Mouse (Mus musculus): ENCODE data around the gene Ifne. TPM values are rescaled to one million over a fixed set of nuclear protein-coding genes. Genes with fewer than 3 reads are reported as not detected.
"Not testable (repeated sequence)": the region's sequence is repeated elsewhere in the genome, so short reads cannot be mapped to it uniquely, and the experiment has no call there.

Ifne gene
- polyA plus RNA-seq, 1 experiment from 2014 or later = not detected

DNA sequence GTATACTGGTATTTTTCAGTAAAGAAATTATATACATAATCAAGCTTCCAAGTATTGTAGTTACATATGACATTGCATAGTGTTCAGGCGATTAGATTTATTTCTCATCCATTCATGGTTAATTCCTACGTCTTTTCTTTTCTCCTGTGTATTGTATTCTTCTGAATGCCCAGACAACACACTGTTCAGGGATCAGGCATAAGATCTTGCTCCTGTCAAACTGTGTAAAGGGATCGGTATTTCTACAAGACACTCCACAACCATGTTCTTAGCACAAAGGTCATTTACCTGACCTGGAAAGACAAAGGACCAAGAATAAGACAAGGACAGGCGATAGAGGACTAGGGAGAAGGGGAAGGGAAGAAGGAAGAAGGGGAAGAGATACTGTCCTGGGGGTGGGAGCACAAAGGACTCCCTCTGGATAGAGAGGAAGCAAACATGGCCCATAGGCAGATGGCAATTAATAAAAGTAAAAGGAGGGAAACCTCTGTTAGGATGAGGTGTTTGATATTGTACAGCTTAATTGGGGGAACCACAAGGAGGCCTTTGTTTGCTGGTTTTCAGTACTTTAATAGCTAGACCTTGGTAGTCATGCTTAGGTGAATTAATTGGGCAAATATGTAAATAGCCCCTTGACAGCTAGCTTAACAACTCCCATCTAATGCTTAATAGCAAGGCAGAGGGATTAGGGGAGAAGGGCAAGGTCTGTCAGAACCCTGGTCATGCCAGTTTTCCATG is 28.8 kb downstream of the Ifne start:
- H3K4me3 ChIP-seq (ENCODE audit: low read depth, low read length) = no peak overlapping the region
- H3K9me3 ChIP-seq (ENCODE audit: control insufficient read depth, low read length) = no peaks in the 10 kb centered on the region
- H3K27ac ChIP-seq (ENCODE audit: low read depth, low read length) = no peak overlapping the region
- 57% methylated on average over 4 of the region's 4 CpGs for WGBS
- ATAC-seq (ENCODE audit: insufficient read depth, low FRiP score, low TSS enrichment) (no peak), DNase-seq (ENCODE audit: low spot score) (no peak)
- no peaks in the 10 kb centered on the region for H3K36me3 ChIP-seq (ENCODE audit: control insufficient read depth, insufficient read depth, low read length)
- H3K4me1 ChIP-seq (ENCODE audit: control insufficient read depth, insufficient read depth, low read length) = no peaks in the 10 kb centered on the region
- no peaks in the 10 kb centered on the region for H3K27me3 ChIP-seq (ENCODE audit: control insufficient read depth, insufficient read depth, low read length)
- no peak overlapping the region for H3K4me2 ChIP-seq (ENCODE audit: low read depth)
- no peak overlapping the region for H3K9ac ChIP-seq (ENCODE audit: low read length)

DNA sequence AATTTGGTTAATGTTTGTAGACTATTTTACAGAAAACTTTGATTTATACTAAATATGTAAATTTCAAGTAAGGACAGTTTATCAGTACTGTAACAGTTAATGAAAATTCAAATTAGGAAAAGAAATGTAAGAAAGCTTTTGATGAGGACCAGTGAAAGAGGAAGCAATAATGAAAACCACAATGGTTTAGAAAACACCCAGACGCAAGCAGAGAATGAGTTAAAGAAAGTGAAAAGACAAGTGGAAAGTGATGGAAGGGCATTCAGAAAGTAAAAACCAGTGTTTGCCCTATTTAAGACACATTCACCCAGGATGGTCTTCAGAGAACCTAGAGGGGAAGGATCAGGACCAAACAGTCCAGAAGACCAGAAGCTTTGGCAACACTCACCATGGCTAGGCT is 30.3 kb downstream of the Ifne start, which contains the start of gene Ifna1:
Ifna1 (plus strand) TSS at position 390 of the 400 bp plus-strand sequence.
- no peak within 1 kb of the TSS for H3K27ac ChIP-seq (ENCODE audit: low read depth, low read length)

GRCm38 (mm10) chr4:88845334-88845733 is 34.7 kb downstream of the Ifne start:
- Histone ChIP-seq H3K27ac (ENCODE audit: low read depth, low read length) (no peak overlapping the region), H3K9me3 (ENCODE audit: control insufficient read depth, low read length) (no peaks in the 10 kb centered on the region), H3K4me1 (ENCODE audit: control insufficient read depth, insufficient read depth, low read length) (no peaks in the 10 kb centered on the region), H3K4me3 (ENCODE audit: low read depth, low read length) (no peak overlapping the region), H3K27me3 (ENCODE audit: control insufficient read depth, insufficient read depth, low read length) (no peaks in the 10 kb centered on the region), H3K9ac (ENCODE audit: low read length) (no peak overlapping the region), H3K4me2 (ENCODE audit: low read depth) (no peak overlapping the region), H3K36me3 (ENCODE audit: control insufficient read depth, insufficient read depth, low read length) (no peaks in the 10 kb centered on the region)
- no peak for ATAC-seq (ENCODE audit: insufficient read depth, low FRiP score, low TSS enrichment)
- DNase-seq (ENCODE audit: low spot score) = no peak
- 56% methylated on average over 2 of the region's 2 CpGs for whole genome bisulfite sequencing

More for the DNA sequence above, 30.3 kb downstream of the Ifne start, which contains the start of gene Ifna1:
- Histone ChIP-seq H3K9me3 (ENCODE audit: control insufficient read depth, low read length) (no peaks in the 10 kb centered on the region), H3K4me2 (ENCODE audit: low read depth) (no peak within 1 kb of the TSS), H3K4me1 (ENCODE audit: control insufficient read depth, insufficient read depth, low read length) (no peaks in the 10 kb centered on the region), H3K27me3 (ENCODE audit: control insufficient read depth, insufficient read depth, low read length) (no peaks in the 10 kb centered on the region), H3K36me3 (ENCODE audit: control insufficient read depth, insufficient read depth, low read length) (no peaks in the 10 kb centered on the region), H3K4me3 (ENCODE audit: low read depth, low read length) (no peak within 1 kb of the TSS), H3K9ac (ENCODE audit: low read length) (no peak within 1 kb of the TSS)
- DNase-seq (ENCODE audit: low spot score) = no peak
- no peak for ATAC-seq (ENCODE audit: insufficient read depth, low FRiP score, low TSS enrichment)
- WGBS = 85% methylated on average over 1 of the region's 1 CpGs

DNA sequence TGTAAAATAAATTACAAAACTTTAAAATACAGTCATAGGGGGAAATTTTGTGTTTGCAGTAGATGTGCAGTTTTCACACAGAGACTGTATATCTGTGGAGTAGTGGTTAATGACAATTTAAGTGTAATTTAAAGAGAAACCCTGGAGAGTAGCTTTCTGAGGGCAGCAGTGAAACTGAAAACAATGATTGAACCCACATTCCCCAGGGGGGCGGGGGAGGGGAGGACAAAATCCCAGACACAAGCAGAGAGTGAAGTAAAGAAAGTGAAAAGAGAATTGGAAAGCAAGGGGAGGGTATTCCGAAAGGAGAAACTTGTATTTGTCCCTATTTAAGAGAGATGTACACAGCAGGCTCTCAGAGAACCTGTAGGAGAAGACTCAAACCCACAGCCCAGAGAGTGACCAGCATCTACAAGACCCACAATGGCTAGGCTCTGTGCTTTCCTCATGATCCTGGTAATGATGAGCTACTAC is 38.5 kb downstream of the Ifne start, which contains the start of gene Ifna4:
Ifna4 (plus strand) TSS at position 424 of the 474 bp plus-strand sequence.
- H3K27ac ChIP-seq (ENCODE audit: low read depth, low read length) = no peak within 1 kb of the TSS
- DNase-seq (ENCODE audit: low spot score) (no peak), ATAC-seq (ENCODE audit: insufficient read depth, low FRiP score, low TSS enrichment) (no peak)
- no peak within 1 kb of the TSS for H3K4me2 ChIP-seq (ENCODE audit: low read depth)
- H3K4me1 ChIP-seq (ENCODE audit: control insufficient read depth, insufficient read depth, low read length) = no peaks in the 10 kb centered on the region
- 48% methylated on average over 2 of the region's 2 CpGs for WGBS
- H3K27me3 ChIP-seq (ENCODE audit: control insufficient read depth, insufficient read depth, low read length) = no peaks in the 10 kb centered on the region
- no peaks in the 10 kb centered on the region for H3K36me3 ChIP-seq (ENCODE audit: control insufficient read depth, insufficient read depth, low read length)
- no peak within 1 kb of the TSS for H3K9ac ChIP-seq (ENCODE audit: low read length)
- no peak within 1 kb of the TSS for H3K4me3 ChIP-seq (ENCODE audit: low read depth, low read length)
- H3K9me3 ChIP-seq (ENCODE audit: control insufficient read depth, low read length) = no peaks in the 10 kb centered on the region

- ATAC-seq (ENCODE audit: insufficient read depth, low FRiP score, low TSS enrichment) (no peak), DNase-seq (ENCODE audit: low spot score) (no peak)
- H3K9me3 ChIP-seq (ENCODE audit: control insufficient read depth, low read length) = no peaks in the 10 kb centered on the region
- no peak overlapping the region for H3K4me2 ChIP-seq (ENCODE audit: low read depth)
- H3K9ac ChIP-seq (ENCODE audit: low read length) = no peak overlapping the region
- no peaks in the 10 kb centered on the region for H3K27me3 ChIP-seq (ENCODE audit: control insufficient read depth, insufficient read depth, low read length)
- 83% methylated on average over 3 of the region's 3 CpGs for WGBS
- no peak overlapping the region for H3K4me3 ChIP-seq (ENCODE audit: low read depth, low read length)
- H3K27ac ChIP-seq (ENCODE audit: low read depth, low read length) = no peak overlapping the region
- no peaks in the 10 kb centered on the region for H3K36me3 ChIP-seq (ENCODE audit: control insufficient read depth, insufficient read depth, low read length)
- H3K4me1 ChIP-seq (ENCODE audit: control insufficient read depth, insufficient read depth, low read length) = no peaks in the 10 kb centered on the region
Observed at GRCm38 (mm10) chr4:88840058-88840457, 39.9 kb downstream of the Ifne start.

GRCm38 (mm10) chr4:88838828-88839227 is 41.2 kb downstream of the Ifne start:
- ATAC-seq (ENCODE audit: insufficient read depth, low FRiP score, low TSS enrichment) = no peak
- no peak for DNase-seq (ENCODE audit: low spot score)
- H3K4me2 ChIP-seq (ENCODE audit: low read depth) = no peak overlapping the region

GRCm38 (mm10) chr4:88835225-88835624 is 44.8 kb downstream of the Ifne start, which contains the start of gene Ifna5:
Gene Ifna5 (plus strand): TSS chr4:88835525.
- H3K4me1 ChIP-seq (ENCODE audit: control insufficient read depth, insufficient read depth, low read length); DNase-seq (ENCODE audit: low spot score); H3K9ac ChIP-seq (ENCODE audit: low read length); H3K9me3 ChIP-seq (ENCODE audit: control insufficient read depth, low read length); H3K27ac ChIP-seq (ENCODE audit: low read depth, low read length); H3K4me2 ChIP-seq (ENCODE audit: low read depth); ATAC-seq (ENCODE audit: insufficient read depth, low FRiP score, low TSS enrichment); H3K36me3 ChIP-seq (ENCODE audit: control insufficient read depth, insufficient read depth, low read length); H3K27me3 ChIP-seq (ENCODE audit: control insufficient read depth, insufficient read depth, low read length); H3K4me3 ChIP-seq (ENCODE audit: low read depth, low read length): not testable (repeated sequence)
- 69% methylated on average over 1 of the region's 1 CpGs for WGBS

More at GRCm38 (mm10) chr4:88838828-88839227, 41.2 kb downstream of the Ifne start:
- no peaks in the 10 kb centered on the region for H3K27me3 ChIP-seq (ENCODE audit: control insufficient read depth, insufficient read depth, low read length)
- no peak overlapping the region for H3K9ac ChIP-seq (ENCODE audit: low read length)
- H3K9me3 ChIP-seq (ENCODE audit: control insufficient read depth, low read length) = no peaks in the 10 kb centered on the region
- H3K4me1 ChIP-seq (ENCODE audit: control insufficient read depth, insufficient read depth, low read length) = no peaks in the 10 kb centered on the region
- WGBS = 51% methylated on average over 3 of the region's 3 CpGs
- H3K36me3 ChIP-seq (ENCODE audit: control insufficient read depth, insufficient read depth, low read length) = no peaks in the 10 kb centered on the region
- H3K4me3 ChIP-seq (ENCODE audit: low read depth, low read length) = no peak overlapping the region
- no peak overlapping the region for H3K27ac ChIP-seq (ENCODE audit: low read depth, low read length)

GRCm38 (mm10) chr4:88830523-88830922 is 49.5 kb downstream of the Ifne start:
- WGBS = 31% methylated on average over 4 of the region's 4 CpGs
- H3K27me3 ChIP-seq (ENCODE audit: control insufficient read depth, insufficient read depth, low read length) = no peaks in the 10 kb centered on the region
- H3K36me3 ChIP-seq (ENCODE audit: control insufficient read depth, insufficient read depth, low read length) = no peaks in the 10 kb centered on the region
- no peak overlapping the region for H3K4me3 ChIP-seq (ENCODE audit: low read depth, low read length)
- DNase-seq (ENCODE audit: low spot score) (no peak), ATAC-seq (ENCODE audit: insufficient read depth, low FRiP score, low TSS enrichment) (no peak)
- H3K4me2 ChIP-seq (ENCODE audit: low read depth) = no peak overlapping the region
- H3K4me1 ChIP-seq (ENCODE audit: control insufficient read depth, insufficient read depth, low read length) = no peaks in the 10 kb centered on the region
- H3K9me3 ChIP-seq (ENCODE audit: control insufficient read depth, low read length) = no peaks in the 10 kb centered on the region
- H3K27ac ChIP-seq (ENCODE audit: low read depth, low read length) = no peak overlapping the region
- H3K9ac ChIP-seq (ENCODE audit: low read length) = no peak overlapping the region

Data from neural tube, embryonic 11.5 days (tissue).